Mouse (Mus musculus): ENCODE results near the gene Coro1a.

DNA sequence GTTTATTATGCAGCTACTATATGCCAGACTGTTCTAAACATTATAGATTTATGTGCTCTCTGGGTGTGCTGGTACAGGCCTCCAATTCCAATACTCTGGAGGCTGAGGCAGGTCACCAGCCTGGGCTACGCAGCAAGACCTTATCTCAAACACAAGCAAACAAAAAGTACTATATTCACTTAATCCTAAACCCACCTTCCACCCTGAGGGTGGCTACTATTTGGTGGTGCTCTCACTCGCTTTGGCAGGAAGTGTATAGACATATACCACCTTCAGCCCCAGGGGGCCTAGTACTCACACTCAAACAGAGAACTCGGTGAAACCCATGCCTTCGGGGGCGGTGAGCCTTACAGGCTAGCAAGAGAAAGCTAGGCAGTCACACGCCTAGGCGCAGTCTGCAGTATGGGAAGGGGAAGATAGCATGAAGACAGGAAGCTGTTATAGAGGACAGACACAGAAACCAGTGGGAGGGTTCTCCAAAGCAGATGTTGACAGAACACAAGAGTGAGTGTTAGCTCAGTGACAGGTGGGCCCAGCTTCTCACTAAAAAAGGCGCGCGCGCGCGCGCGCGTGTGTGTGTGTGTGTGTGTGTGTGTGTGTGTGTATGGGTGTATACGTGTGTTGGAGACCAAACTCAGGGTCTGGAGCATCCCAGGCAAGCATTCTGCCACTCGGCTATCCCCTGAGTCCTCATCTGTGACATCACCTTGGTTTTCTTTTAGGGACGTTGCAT lies at the start of gene Coro1a:
- TF ChIP-seq CTCF (conservative IDR thresholded peaks at IDR 0.05; ENCODE audit: insufficient read depth, insufficient read length, low read depth, low read length) (no peak), POLR2A (IDR thresholded peaks at IDR 0.05; ENCODE audit: low read depth, low read length) (no peak)

Measured in kidney, adult 2 months (tissue).